Mouse (Mus musculus) cerebellum, adult 2 months (tissue): Measurements from ENCODE around the gene Terf2.

Source experiments
- CTCF ChIP-seq: fragments of 200-500 bp; IDR thresholded peaks from 2 replicates; pipeline ENCODE4 v1.5.1; 2011; ENCODE audit warnings: low read depth, mild to moderate bottlenecking, control low read depth, low read length, moderate library complexity, borderline replicate concordance; ENCODE audit not compliant: insufficient read depth
- POLR2A ChIP-seq: fragments of 200-500 bp; IDR thresholded peaks from 2 replicates; pipeline ENCODE4 v1.6.1; 2011; ENCODE audit warnings: low read length, control low read depth, borderline replicate concordance; ENCODE audit not compliant: insufficient read depth

- TF ChIP-seq CTCF: no peak
- TF ChIP-seq POLR2A: no peak
These were observed 506 bp downstream of the Terf2 start for GRCm38 (mm10) chr8:107095717-107096365.
